Mouse (Mus musculus) 3T3-L1 (cell line): ENCODE measurements around the gene Smoc1.

ENCODE experiments used
- DNase-seq: peaks from one replicate; pipeline ENCODE4 v3.0.0-alpha.2; 2015; ENCODE audit warnings: low read depth, low spot score

Smoc1 gene

GRCm38 (mm10) chr12:81026277-81026994 lies at the start of gene Smoc1:
Gene Smoc1, plus strand, starts transcription at chr12:81026808.
- DNase-seq, result no peak

GRCm38 (mm10) chr12:80982326-80982725 lies 44.3 kb upstream of the Smoc1 start:
- peak; percentile 71 for DNase-seq

GRCm38 (mm10) chr12:80983695-80984094 lies 42.9 kb upstream of the Smoc1 start:
- DNase-seq, result no peak

- DNase-seq, result no peak
Observed at GRCm38 (mm10) chr12:80986628-80987027, 40.0 kb upstream of the Smoc1 start.

- DNase-seq, result no peak
Observed at GRCm38 (mm10) chr12:80988286-80988685, 38.3 kb upstream of the Smoc1 start.

GRCm38 (mm10) chr12:80990901-80991445 lies 35.6 kb upstream of the Smoc1 start:
- no peak for DNase-seq

- no peak for DNase-seq
Observed at GRCm38 (mm10) chr12:80991806-80992205, 34.8 kb upstream of the Smoc1 start.

- no peak for DNase-seq
Observed at GRCm38 (mm10) chr12:80992540-80993122, 34.0 kb upstream of the Smoc1 start.

GRCm38 (mm10) chr12:80993773-80994172 lies 32.8 kb upstream of the Smoc1 start:
- DNase-seq, result no peak

GRCm38 (mm10) chr12:80995326-80995725 lies 31.3 kb upstream of the Smoc1 start:
- no peak for DNase-seq

GRCm38 (mm10) chr12:80997652-80998051 lies 29.0 kb upstream of the Smoc1 start:
- DNase-seq, result no peak

- no peak for DNase-seq
Observed at GRCm38 (mm10) chr12:80998528-80999221, 27.9 kb upstream of the Smoc1 start.

- DNase-seq, result no peak
Observed at GRCm38 (mm10) chr12:81000924-81001323, 25.7 kb upstream of the Smoc1 start.

- DNase-seq, result no peak
Observed at GRCm38 (mm10) chr12:81002841-81003635, 23.6 kb upstream of the Smoc1 start.

GRCm38 (mm10) chr12:81009813-81010212 lies 16.8 kb upstream of the Smoc1 start:
- no peak for DNase-seq

GRCm38 (mm10) chr12:81011994-81012393 lies 14.6 kb upstream of the Smoc1 start:
- DNase-seq, result no peak

GRCm38 (mm10) chr12:81013496-81013895 lies 13.1 kb upstream of the Smoc1 start:
- no peak for DNase-seq

- no peak for DNase-seq
Observed at GRCm38 (mm10) chr12:81017624-81018023, 9.0 kb upstream of the Smoc1 start.

GRCm38 (mm10) chr12:81018516-81019279 lies 7.9 kb upstream of the Smoc1 start:
- DNase-seq, result no peak

GRCm38 (mm10) chr12:81019280-81019935 lies 7.2 kb upstream of the Smoc1 start:
- DNase-seq, result no peak
